Mouse (Mus musculus): ENCODE measurements around the gene Rnf4. TPM values are rescaled to one million over a fixed set of nuclear protein-coding genes. Genes with fewer than 3 reads are reported as not detected.

Gene Rnf4
- total and polyA plus RNA-seq, 2 experiments from 2014 or later: 122 to 129 TPM

- no peak overlapping the region for H3K9ac ChIP-seq
- DNase-seq (no peak), ATAC-seq (no peak)
- H3K4me3 ChIP-seq (ENCODE audit: low read depth, low read length): no peak overlapping the region
- no peaks in the 10 kb centered on the region for H3K4me1 ChIP-seq (ENCODE audit: insufficient read depth)
- 0 out of 2 replicates have a peak, but pooled peaks have one; percentile 17 for TF ChIP-seq CTCF (IDR thresholded peaks at IDR 0.05; ENCODE audit: low read depth)
- 82% methylated on average over 6 of the region's 6 CpGs for WGBS
- no peaks in the 10 kb centered on the region for H3K27me3 ChIP-seq (ENCODE audit: insufficient read depth, low read length)
- no peaks in the 10 kb centered on the region for H3K36me3 ChIP-seq (ENCODE audit: insufficient read depth)
- no peak overlapping the region for H3K27ac ChIP-seq (ENCODE audit: low read depth, low read length)
- no peaks in the 10 kb centered on the region for H3K9me3 ChIP-seq (ENCODE audit: low read length)
- no peak overlapping the region for H3K4me2 ChIP-seq (ENCODE audit: low read depth)
These were observed 42.7 kb upstream of the Rnf4 start for GRCm38 (mm10) chr5:34293363-34293762.

- Histone ChIP-seq H3K4me3 (ENCODE audit: low read depth, low read length) (no peak overlapping the region), H3K27me3 (ENCODE audit: insufficient read depth, low read length) (no peaks in the 10 kb centered on the region), H3K36me3 (ENCODE audit: insufficient read depth) (no peaks in the 10 kb centered on the region), H3K27ac (ENCODE audit: low read depth, low read length) (no peak overlapping the region), H3K4me2 (ENCODE audit: low read depth) (no peak overlapping the region), H3K4me1 (ENCODE audit: insufficient read depth) (no peaks in the 10 kb centered on the region), H3K9ac (no peak overlapping the region), H3K9me3 (ENCODE audit: low read length) (no peaks in the 10 kb centered on the region)
- no peak for ATAC-seq
- DNase-seq: no peak
- WGBS: 37% methylated on average over 2 of the region's 2 CpGs
- TF ChIP-seq CTCF (IDR thresholded peaks at IDR 0.05; ENCODE audit: low read depth): no peak
These were observed 41.4 kb upstream of the Rnf4 start for GRCm38 (mm10) chr5:34294696-34295095.

- no peak for TF ChIP-seq CTCF (IDR thresholded peaks at IDR 0.05; ENCODE audit: low read depth)
- Histone ChIP-seq H3K27me3 (ENCODE audit: insufficient read depth, low read length) (no peaks in the 10 kb centered on the region), H3K36me3 (ENCODE audit: insufficient read depth) (no peaks in the 10 kb centered on the region), H3K4me2 (ENCODE audit: low read depth) (no peak overlapping the region), H3K4me1 (ENCODE audit: insufficient read depth) (no peaks in the 10 kb centered on the region), H3K9ac (no peak overlapping the region), H3K9me3 (ENCODE audit: low read length) (no peaks in the 10 kb centered on the region), H3K4me3 (ENCODE audit: low read depth, low read length) (no peak overlapping the region), H3K27ac (ENCODE audit: low read depth, low read length) (no peak overlapping the region)
- no peak for ATAC-seq
- WGBS: 75% methylated on average over 2 of the region's 2 CpGs
- no peak for DNase-seq
These were observed 40.9 kb upstream of the Rnf4 start for GRCm38 (mm10) chr5:34295141-34295540.

DNA sequence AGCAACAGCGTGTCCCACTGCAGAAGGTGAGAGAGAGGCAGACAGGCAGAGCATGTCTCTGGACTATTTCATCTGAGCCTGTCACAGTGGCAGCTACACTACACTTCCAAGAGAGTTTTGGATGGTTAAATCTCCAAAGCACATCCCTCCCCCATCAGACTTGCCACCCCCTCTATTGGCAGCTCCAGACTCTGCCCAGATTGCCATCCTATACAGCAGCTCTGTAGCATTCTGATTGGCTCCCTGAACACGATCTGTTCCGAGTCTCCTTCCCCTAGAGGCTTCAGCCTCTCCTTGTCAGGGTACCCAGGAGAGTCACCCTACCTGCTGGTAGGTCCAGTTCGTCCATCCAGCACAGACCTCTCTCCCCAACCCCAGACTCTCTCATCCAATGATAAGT, 38.0 kb upstream of the Rnf4 start:
- H3K4me2 ChIP-seq (ENCODE audit: low read depth): no peak overlapping the region
- H3K27me3 ChIP-seq (ENCODE audit: insufficient read depth, low read length): no peaks in the 10 kb centered on the region
- no peak for TF ChIP-seq CTCF (IDR thresholded peaks at IDR 0.05; ENCODE audit: low read depth)
- no peak for DNase-seq
- no peaks in the 10 kb centered on the region for H3K4me1 ChIP-seq (ENCODE audit: insufficient read depth)
- H3K4me3 ChIP-seq (ENCODE audit: low read depth, low read length): no peak overlapping the region
- WGBS: 53% methylated on average over 4 of the region's 4 CpGs
- no peaks in the 10 kb centered on the region for H3K9me3 ChIP-seq (ENCODE audit: low read length)
- no peak overlapping the region for H3K9ac ChIP-seq
- H3K27ac ChIP-seq (ENCODE audit: low read depth, low read length): no peak overlapping the region
- no peaks in the 10 kb centered on the region for H3K36me3 ChIP-seq (ENCODE audit: insufficient read depth)
- peak; percentile 56 for ATAC-seq

DNA sequence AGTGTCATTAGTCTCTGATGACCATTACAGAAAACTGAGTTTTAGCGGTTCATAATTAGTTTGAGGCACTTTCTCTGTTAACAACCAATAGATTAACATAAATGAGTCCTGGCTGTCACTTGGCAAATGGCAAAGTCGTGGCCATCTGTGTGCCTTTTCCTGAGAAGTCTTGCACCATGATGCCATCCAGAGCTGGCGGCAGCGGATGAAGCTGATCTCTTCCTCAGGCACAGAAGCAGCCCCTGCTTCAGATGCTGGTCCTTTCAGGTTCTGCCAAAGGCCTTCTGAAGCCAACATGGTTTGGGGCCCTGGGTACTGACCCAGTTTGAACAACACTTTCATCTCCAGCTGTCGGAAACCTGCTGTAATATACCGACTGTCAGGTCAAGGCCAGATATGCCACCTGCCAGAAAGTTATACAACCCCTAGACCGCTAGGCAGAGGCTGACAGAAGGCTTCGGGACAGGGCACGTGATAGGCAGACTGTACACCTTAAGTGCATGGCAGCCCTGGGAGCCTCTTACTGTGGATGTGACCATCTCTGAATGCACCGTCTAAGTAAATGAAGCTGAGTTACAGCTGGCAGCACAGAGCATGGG, 37.1 kb upstream of the Rnf4 start:
- TF ChIP-seq CTCF (IDR thresholded peaks at IDR 0.05; ENCODE audit: low read depth): no peak
- no peaks in the 10 kb centered on the region for H3K4me1 ChIP-seq (ENCODE audit: insufficient read depth)
- no peak overlapping the region for H3K9ac ChIP-seq
- no peaks in the 10 kb centered on the region for H3K9me3 ChIP-seq (ENCODE audit: low read length)
- no peak overlapping the region for H3K4me2 ChIP-seq (ENCODE audit: low read depth)
- H3K4me3 ChIP-seq (ENCODE audit: low read depth, low read length): no peak overlapping the region
- H3K36me3 ChIP-seq (ENCODE audit: insufficient read depth): no peaks in the 10 kb centered on the region
- no peak overlapping the region for H3K27ac ChIP-seq (ENCODE audit: low read depth, low read length)
- WGBS: 73% methylated on average over 10 of the region's 10 CpGs
- ATAC-seq (no peak), DNase-seq (peak; percentile 18)
- H3K27me3 ChIP-seq (ENCODE audit: insufficient read depth, low read length): no peaks in the 10 kb centered on the region

GRCm38 (mm10) chr5:34302377-34302776, 33.7 kb upstream of the Rnf4 start:
- H3K36me3 ChIP-seq (ENCODE audit: insufficient read depth): no peaks in the 10 kb centered on the region
- ATAC-seq: no peak
- WGBS: 85% methylated on average over 7 of the region's 7 CpGs
- no peaks in the 10 kb centered on the region for H3K27me3 ChIP-seq (ENCODE audit: insufficient read depth, low read length)
- no peaks in the 10 kb centered on the region for H3K4me1 ChIP-seq (ENCODE audit: insufficient read depth)
- no peak overlapping the region for H3K4me2 ChIP-seq (ENCODE audit: low read depth)
- no peak for TF ChIP-seq CTCF (IDR thresholded peaks at IDR 0.05; ENCODE audit: low read depth)
- H3K27ac ChIP-seq (ENCODE audit: low read depth, low read length): no peak overlapping the region
- no peak for DNase-seq
- no peaks in the 10 kb centered on the region for H3K9me3 ChIP-seq (ENCODE audit: low read length)
- H3K9ac ChIP-seq: no peak overlapping the region
- H3K4me3 ChIP-seq (ENCODE audit: low read depth, low read length): no peak overlapping the region

GRCm38 (mm10) chr5:34309016-34309415, 27.1 kb upstream of the Rnf4 start:
- no peak for TF ChIP-seq CTCF (IDR thresholded peaks at IDR 0.05; ENCODE audit: low read depth)
- Histone ChIP-seq H3K4me2 (ENCODE audit: low read depth) (no peak overlapping the region), H3K4me1 (ENCODE audit: insufficient read depth) (no peaks in the 10 kb centered on the region), H3K27ac (ENCODE audit: low read depth, low read length) (no peak overlapping the region), H3K9me3 (ENCODE audit: low read length) (no peaks in the 10 kb centered on the region), H3K27me3 (ENCODE audit: insufficient read depth, low read length) (no peaks in the 10 kb centered on the region), H3K36me3 (ENCODE audit: insufficient read depth) (no peaks in the 10 kb centered on the region), H3K9ac (no peak overlapping the region), H3K4me3 (ENCODE audit: low read depth, low read length) (no peak overlapping the region)
- DNase-seq (no peak), ATAC-seq (no peak)
- WGBS: 79% methylated on average over 3 of the region's 3 CpGs

Data from forebrain, postnatal 0 days (tissue).